Mouse (Mus musculus) embryonic facial prominence, embryonic 12.5 days (tissue): ENCODE measurements around the gene Sdk1. TPM values are rescaled to one million over a fixed set of nuclear protein-coding genes. Genes with fewer than 3 reads are reported as not detected.
A peak's percentile ranks its signal among the peaks of the same experiment; 100 is the strongest.

Experiments
- ATAC-seq: fragments of 200-750 bp; cut with Nextera tagmentation; 2 replicates; pipeline ENCODE4 v1.8.0; 2017; ENCODE audit not compliant: insufficient number of reproducible peaks, insufficient read depth, low FRiP score, low TSS enrichment
- H3K27ac ChIP-seq: fragments of 300-500 bp; sonication (generic); 2 replicates; pipeline ENCODE4 v1.5.1; 2016; ENCODE audit warnings: mild to moderate bottlenecking
- H3K27me3 ChIP-seq: fragments of 300-500 bp; sonication (generic); 2 replicates; pipeline ENCODE4 v1.6.1; 2016; ENCODE audit warnings: mild to moderate bottlenecking, moderate library complexity
- H3K36me3 ChIP-seq: fragments of 300-500 bp; sonication (generic); 2 replicates; pipeline ENCODE4 v1.6.1; 2016; ENCODE audit warnings: mild to moderate bottlenecking
- H3K4me1 ChIP-seq: fragments of 300-500 bp; sonication (generic); 2 replicates; pipeline ENCODE4 v1.6.1; 2016
- H3K4me2 ChIP-seq: fragments of 300-500 bp; sonication (generic); replicated peaks from 2 replicates; pipeline ENCODE4 v1.6.1; 2016; ENCODE audit warnings: mild to moderate bottlenecking, moderate library complexity
- H3K4me3 ChIP-seq: fragments of 300-500 bp; sonication (generic); 2 replicates; pipeline ENCODE4 v1.5.1; 2016; ENCODE audit warnings: mild to moderate bottlenecking
- H3K9ac ChIP-seq: fragments of 300-500 bp; sonication (generic); 2 replicates; pipeline ENCODE4 v1.6.1; 2016; ENCODE audit warnings: mild to moderate bottlenecking, moderate library complexity
- H3K9me3 ChIP-seq: fragments of 300-500 bp; sonication (generic); 2 replicates; pipeline ENCODE4 v1.6.1; 2016; ENCODE audit warnings: mild to moderate bottlenecking, moderate library complexity
- WGBS: fragments of 180-500 bp; shearing (Covaris S2); methylation state at CpG from one replicate; pipeline ENCODE4 v1.1.7; 2016; 5-methylcytosine and 5-hydroxymethylcytosine counted together
- polyA plus RNA-seq: library from polyadenylated mRNA; unstranded; fragments of >200 nt; fragmentation: Nextera tagmentation; extraction: Ambion mirVana; gene quantifications from 2 replicates; pipeline ENCODE4 v1.2.1, GENCODE M21; 2016

Gene Sdk1
- polyA plus RNA-seq, 1 experiment from 2014 or later: 2.9 TPM

GRCm38 (mm10) chr5:142178164-142178563 is 936.9 kb downstream of the Sdk1 start:
- 75% methylated on average over 8 of the region's 8 CpGs for WGBS
- Histone ChIP-seq H3K4me3 (no peak overlapping the region), H3K27ac (no peak overlapping the region), H3K9me3 (no peaks in the 10 kb centered on the region), H3K9ac (no peak overlapping the region), H3K36me3 (no peaks in the 10 kb centered on the region; the same call in 1 of the 2 replicates), H3K4me1 (no peaks in the 10 kb centered on the region), H3K27me3 (0 out of 2 replicates have a peak, but pooled peaks cover 8% of the 10 kb centered on the region), H3K4me2 (no peak overlapping the region)
- no peak for ATAC-seq

GRCm38 (mm10) chr5:142179304-142179703 is 938.0 kb downstream of the Sdk1 start:
- no peak for ATAC-seq
- H3K4me2 ChIP-seq: no peak overlapping the region
- 22% methylated on average over 11 of the region's 11 CpGs for WGBS

GRCm38 (mm10) chr5:142181862-142182261 is 940.6 kb downstream of the Sdk1 start:
- Histone ChIP-seq H3K4me3 (no peak overlapping the region), H3K27me3 (0 out of 2 replicates have a peak, but pooled peaks cover 8% of the 10 kb centered on the region), H3K36me3 (no peaks in the 10 kb centered on the region; the same call in 1 of the 2 replicates), H3K9me3 (0 out of 2 replicates have a peak, but pooled peaks cover 2% of the 10 kb centered on the region), H3K27ac (no peak overlapping the region), H3K4me1 (no peaks in the 10 kb centered on the region), H3K9ac (no peak overlapping the region), H3K4me2 (no peak overlapping the region)
- ATAC-seq: no peak
- 80% methylated on average over 14 of the region's 14 CpGs for WGBS

More at GRCm38 (mm10) chr5:142179304-142179703, 938.0 kb downstream of the Sdk1 start:
- Histone ChIP-seq H3K4me3 (no peak overlapping the region), H3K27ac (no peak overlapping the region), H3K27me3 (0 out of 2 replicates have a peak, but pooled peaks cover 8% of the 10 kb centered on the region), H3K9me3 (0 out of 2 replicates have a peak, but pooled peaks cover 2% of the 10 kb centered on the region), H3K9ac (no peak overlapping the region), H3K36me3 (no peaks in the 10 kb centered on the region; the same call in 1 of the 2 replicates), H3K4me1 (no peaks in the 10 kb centered on the region)

GRCm38 (mm10) chr5:142188765-142189164 is 947.5 kb downstream of the Sdk1 start:
- ATAC-seq: no peak
- no peak overlapping the region for H3K4me2 ChIP-seq
- WGBS: 81% methylated on average over 5 of the region's 5 CpGs

DNA sequence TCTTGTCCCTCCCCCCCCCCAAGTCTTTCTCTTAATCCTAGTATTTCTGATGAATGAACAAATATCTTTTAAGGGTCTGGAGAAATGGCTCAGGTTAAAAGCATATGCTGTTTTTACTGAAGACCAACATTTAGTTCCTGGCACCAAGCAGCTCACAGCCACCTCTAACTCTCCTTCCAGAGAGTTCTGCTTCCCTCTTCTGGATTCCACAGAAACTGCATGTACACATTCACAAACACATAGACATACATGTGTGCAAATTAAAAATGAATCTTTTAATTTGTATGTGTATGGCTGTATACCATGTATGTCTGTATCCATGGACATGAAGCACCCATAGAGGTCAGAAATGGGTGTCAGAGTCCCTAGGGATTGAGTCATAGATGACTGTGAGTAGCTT is 968.6 kb downstream of the Sdk1 start:
- H3K4me1 ChIP-seq: peaks cover 4% of the 10 kb centered on the region; the same call in 1 of the 2 replicates
- no peaks in the 10 kb centered on the region for H3K36me3 ChIP-seq
- H3K27me3 ChIP-seq: no peaks in the 10 kb centered on the region
- H3K9ac ChIP-seq: no peak overlapping the region
- ATAC-seq: no peak
- H3K9me3 ChIP-seq: no peaks in the 10 kb centered on the region
- H3K27ac ChIP-seq: no peak overlapping the region
- H3K4me3 ChIP-seq: no peak overlapping the region
- H3K4me2 ChIP-seq: no peak overlapping the region

More at GRCm38 (mm10) chr5:142188765-142189164, 947.5 kb downstream of the Sdk1 start:
- H3K4me1 ChIP-seq: no peaks in the 10 kb centered on the region
- no peaks in the 10 kb centered on the region for H3K27me3 ChIP-seq
- H3K4me3 ChIP-seq: no peak overlapping the region
- H3K9ac ChIP-seq: no peak overlapping the region
- 0 out of 2 replicates have a peak, but pooled peaks cover 2% of the 10 kb centered on the region for H3K9me3 ChIP-seq
- H3K27ac ChIP-seq: no peak overlapping the region
- H3K36me3 ChIP-seq: no peaks in the 10 kb centered on the region

DNA sequence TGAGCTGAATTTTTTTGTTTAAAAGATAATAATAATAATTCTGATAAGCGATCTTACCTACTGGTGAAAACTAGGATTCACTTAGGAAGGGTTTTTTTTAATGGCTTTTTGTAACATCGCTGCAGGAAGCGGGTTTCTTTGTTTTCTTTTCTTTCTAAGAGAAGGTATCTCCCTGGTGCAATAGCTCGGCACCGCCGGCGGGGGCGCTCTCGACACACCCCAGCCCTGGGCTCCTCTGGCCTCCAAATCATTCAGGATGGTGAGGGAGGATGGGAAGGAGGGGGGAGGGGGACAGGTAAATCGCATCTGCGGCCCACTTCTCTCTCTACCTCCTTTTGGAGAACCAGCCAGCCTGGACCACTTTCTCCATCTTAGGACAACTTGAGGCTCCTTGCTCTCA is 971.0 kb downstream of the Sdk1 start:
- WGBS: 70% methylated on average over 11 of the region's 11 CpGs
- H3K4me1 ChIP-seq: peaks cover 4% of the 10 kb centered on the region; the same call in 1 of the 2 replicates

GRCm38 (mm10) chr5:142215981-142216380 is 974.7 kb downstream of the Sdk1 start:
- Histone ChIP-seq H3K27me3 (no peaks in the 10 kb centered on the region), H3K4me2 (no peak overlapping the region), H3K9ac (no peak overlapping the region), H3K4me1 (peaks cover 4% of the 10 kb centered on the region; the same call in 1 of the 2 replicates), H3K4me3 (no peak overlapping the region), H3K27ac (no peak overlapping the region), H3K36me3 (no peaks in the 10 kb centered on the region), H3K9me3 (0 out of 2 replicates have a peak, but pooled peaks cover 6% of the 10 kb centered on the region)
- no peak for ATAC-seq
- WGBS: 88% methylated on average over 5 of the region's 5 CpGs

More for the DNA sequence above, 971.0 kb downstream of the Sdk1 start:
- no peak for ATAC-seq
- H3K4me3 ChIP-seq: no peak overlapping the region
- H3K36me3 ChIP-seq: no peaks in the 10 kb centered on the region
- H3K9ac ChIP-seq: no peak overlapping the region
- no peak overlapping the region for H3K27ac ChIP-seq
- H3K4me2 ChIP-seq: no peak overlapping the region
- no peaks in the 10 kb centered on the region for H3K27me3 ChIP-seq
- no peaks in the 10 kb centered on the region for H3K9me3 ChIP-seq

GRCm38 (mm10) chr5:142220851-142221503 is 979.7 kb downstream of the Sdk1 start:
- Histone ChIP-seq H3K27me3 (no peaks in the 10 kb centered on the region), H3K9ac (no peak overlapping the region), H3K4me2 (no peak overlapping the region), H3K27ac (no peak overlapping the region), H3K36me3 (no peaks in the 10 kb centered on the region), H3K9me3 (0 out of 2 replicates have a peak, but pooled peaks cover 8% of the 10 kb centered on the region), H3K4me1 (no peaks in the 10 kb centered on the region), H3K4me3 (no peak overlapping the region)
- no peak; the same call in 1 of the 2 replicates for ATAC-seq
- WGBS: 90% methylated on average over 12 of the region's 12 CpGs

GRCm38 (mm10) chr5:142228957-142229810 is 987.9 kb downstream of the Sdk1 start:
- Histone ChIP-seq H3K4me1 (no peaks in the 10 kb centered on the region), H3K9ac (no peak overlapping the region), H3K27ac (no peak overlapping the region), H3K4me3 (no peak overlapping the region), H3K9me3 (no peaks in the 10 kb centered on the region), H3K36me3 (no peaks in the 10 kb centered on the region), H3K27me3 (no peaks in the 10 kb centered on the region), H3K4me2 (no peak overlapping the region)
- 67% methylated on average over 18 of the region's 18 CpGs for WGBS
- peak; percentile 28; the same call in 1 of the 2 replicates for ATAC-seq

DNA sequence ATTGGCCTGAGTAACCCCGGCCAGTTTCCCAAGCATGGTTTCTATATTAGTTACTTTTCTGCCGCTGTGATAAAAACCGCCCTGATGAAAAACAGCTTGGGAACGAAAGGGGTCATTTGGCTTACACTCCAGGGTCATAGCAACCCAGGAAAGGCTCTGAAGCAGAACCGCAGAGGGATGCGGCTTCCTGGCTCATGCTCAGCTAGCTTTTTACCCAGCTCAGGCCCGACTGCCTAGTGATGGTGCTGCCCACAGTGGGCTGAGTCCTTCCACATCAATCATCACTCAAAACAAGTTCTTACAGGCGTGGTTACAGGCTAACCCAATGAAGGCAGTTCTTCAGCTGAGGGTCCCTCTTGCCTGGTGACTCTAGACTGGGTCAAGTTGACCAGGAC is 988.5 kb downstream of the Sdk1 start:
- no peak overlapping the region for H3K4me3 ChIP-seq
- 0 out of 2 replicates have a peak, but pooled peaks have one; percentile 22 for ATAC-seq
- H3K9ac ChIP-seq: no peak overlapping the region
- 74% methylated on average over 8 of the region's 8 CpGs for WGBS
- no peaks in the 10 kb centered on the region for H3K36me3 ChIP-seq
- H3K4me1 ChIP-seq: no peaks in the 10 kb centered on the region
- H3K27me3 ChIP-seq: no peaks in the 10 kb centered on the region
- H3K4me2 ChIP-seq: no peak overlapping the region
- H3K27ac ChIP-seq: no peak overlapping the region
- no peaks in the 10 kb centered on the region for H3K9me3 ChIP-seq

DNA sequence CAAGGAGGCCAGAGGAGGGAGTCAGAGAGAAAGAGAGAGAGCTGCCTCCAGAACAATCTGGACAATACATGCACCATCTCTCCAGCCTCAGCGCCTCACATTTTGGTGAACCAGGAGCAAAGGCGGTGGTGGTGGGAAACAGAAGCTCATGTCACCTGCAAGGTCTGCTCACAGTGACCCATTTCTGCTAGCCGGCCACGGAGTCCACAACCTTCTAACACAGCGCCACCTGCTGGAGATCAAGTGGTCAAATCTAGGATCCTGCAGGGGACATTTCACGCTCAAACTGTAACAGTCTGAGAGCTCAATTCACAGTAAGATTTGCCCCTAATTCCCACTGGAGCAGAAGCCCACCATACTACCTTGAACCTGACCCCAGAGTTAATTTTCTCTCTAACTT is 999.0 kb downstream of the Sdk1 start:
- Histone ChIP-seq H3K4me1 (no peaks in the 10 kb centered on the region), H3K27ac (no peak overlapping the region), H3K4me3 (no peak overlapping the region), H3K36me3 (no peaks in the 10 kb centered on the region), H3K9me3 (no peaks in the 10 kb centered on the region), H3K9ac (no peak overlapping the region), H3K4me2 (no peak overlapping the region), H3K27me3 (no peaks in the 10 kb centered on the region)
- 91% methylated on average over 6 of the region's 6 CpGs for WGBS
- ATAC-seq: no peak
